Comparison of ENCODE assay signal across 8 mouse cellular contexts in genomic region chr1:130716513-130717290, GRCm38 (mm10). TPM values are rescaled to one million over a fixed set of nuclear protein-coding genes. Genes with fewer than 3 reads are reported as not detected.
DNase-seq lines count a peak whose midpoint lies in the region; ATAC-seq and TF ChIP-seq lines count a peak whose summit lies in the region.

No protein-coding gene starts in this region.

- peak overlapping the region; percentile 95 for H3K4me3 ChIP-seq in E14TG2a.4 (replicated peaks; ENCODE audit: low read length)
- H3K4me3 ChIP-seq in lung, postnatal 0 days (ENCODE audit: low read depth, low read length): peak overlapping the region; percentile 90

- H3K9ac ChIP-seq in lung, postnatal 0 days (replicated peaks; ENCODE audit: low read depth): peak overlapping the region; percentile 93

- no peak for TF ChIP-seq CTCF in E14TG2a.4 (conservative IDR thresholded peaks at IDR 0.05; ENCODE audit: low read length)
- no peak for TF ChIP-seq CTCF in lung, postnatal 0 days (IDR thresholded peaks at IDR 0.05)

- no peaks in the 10 kb centered on the region for H3K9me3 ChIP-seq in E14TG2a.4 (ENCODE audit: low read length)
- no peaks in the 10 kb centered on the region for H3K9me3 ChIP-seq in lung, postnatal 0 days (ENCODE audit: low read length)

- H3K27me3 ChIP-seq in E14TG2a.4 (ENCODE audit: insufficient read depth, low read length): peaks cover 22% of the 10 kb centered on the region
- no peaks in the 10 kb centered on the region for H3K27me3 ChIP-seq in lung, postnatal 0 days (replicated peaks; ENCODE audit: insufficient read depth, low read length)

- DNase-seq in adrenal gland, adult 2 months: peak; percentile 85
- DNase-seq in adrenal gland, adult (ENCODE audit: inconsistent age in 2 of 2, low spot score in 1 of 2): no peak
- DNase-seq in embryo, embryonic 10 days (ENCODE audit: low spot score): peak; percentile 57
- DNase-seq in layer of hippocampus, adult 9-10 months (ENCODE audit: low spot score): peak; percentile 62
- DNase-seq in lung, postnatal 0 days (ENCODE audit: low spot score): peak; percentile 64
- DNase-seq in right cerebral cortex, postnatal 25 days: peak; percentile 42

- WGBS in lung, postnatal 0 days: under 1% methylated on average over 42 of the region's 42 CpGs

- peak; percentile 10 for ATAC-seq in granulocyte monocyte progenitor cell, adult 5-6 weeks (replicated peaks; ENCODE audit: poor library complexity, severe bottlenecking)
- peak; percentile 8 for ATAC-seq in lung, postnatal 0 days

- H3K36me3 ChIP-seq in E14TG2a.4 (ENCODE audit: insufficient read depth, low read length): peaks cover 16% of the 10 kb centered on the region
- no peaks in the 10 kb centered on the region for H3K36me3 ChIP-seq in lung, postnatal 0 days (ENCODE audit: insufficient read depth, low read length)

- no peak for TF ChIP-seq EP300 in lung, postnatal 0 days (IDR thresholded peaks at IDR 0.05)

- H3K27ac ChIP-seq in lung, postnatal 0 days (ENCODE audit: low read length): peak overlapping the region; percentile 91

- peak overlapping the region; percentile 76 for H3K4me2 ChIP-seq in lung, postnatal 0 days (replicated peaks; ENCODE audit: low read depth, low read length)

- H3K4me1 ChIP-seq in E14TG2a.4 (replicated peaks; ENCODE audit: low read depth, low read length): peaks cover 25% of the 10 kb centered on the region
- H3K4me1 ChIP-seq in lung, postnatal 0 days (ENCODE audit: insufficient read depth, low read depth, low read length): peaks cover 7% of the 10 kb centered on the region; the same call in 1 of the 2 replicates

RNA-seq across cellular contexts. Expression of gene Yod1, which starts 0.4 kb away (rescaled TPM):
- 10 to 100 TPM in 1 of 2 experiments, 1 to 10 TPM in 1; 9.5 to 10.6 TPM for total RNA-seq in adrenal gland, adult 2 months (2021)
- 1.9 and 2.1 TPM in 2 replicates for polyA plus RNA-seq in adrenal gland, adult 2 months (2012; rRNA removed)
- total RNA-seq in granulocyte monocyte progenitor cell, adult 5-6 weeks (2014; fragmentation: Nextera tagmentation): 6.4 and 8.0 TPM in 2 replicates
- total RNA-seq in granulocyte monocyte progenitor cell, adult 5-6 weeks (2017): 6.7 and 7.8 TPM in 2 replicates
- 15.0 and 17.1 TPM in 2 replicates for polyA plus RNA-seq in lung, postnatal 0 days (2015; fragmentation: Nextera tagmentation; extraction: Ambion mirVana)

RNA-seq across cellular contexts. Expression of gene Gm29427, which starts 1.1 kb away (rescaled TPM):
- not detected for total RNA-seq in adrenal gland, adult 2 months (2021)
- polyA plus RNA-seq in adrenal gland, adult 2 months (2012; rRNA removed): not detected in 2 replicates
- total RNA-seq in granulocyte monocyte progenitor cell, adult 5-6 weeks (2014; fragmentation: Nextera tagmentation): not detected in 2 replicates
- total RNA-seq in granulocyte monocyte progenitor cell, adult 5-6 weeks (2017): not detected in 2 replicates
- not detected in 2 replicates for polyA plus RNA-seq in lung, postnatal 0 days (2015; fragmentation: Nextera tagmentation; extraction: Ambion mirVana)

RNA-seq across cellular contexts. Expression of gene Pfkfb2, which starts 12.4 kb away (rescaled TPM):
- 10 to 100 TPM; 26.1 to 35.5 TPM for total RNA-seq in adrenal gland, adult 2 months (2021)
- 5.8 and 5.9 TPM in 2 replicates for polyA plus RNA-seq in adrenal gland, adult 2 months (2012; rRNA removed)
- 6.6 and 9.1 TPM in 2 replicates for total RNA-seq in granulocyte monocyte progenitor cell, adult 5-6 weeks (2014; fragmentation: Nextera tagmentation)
- total RNA-seq in granulocyte monocyte progenitor cell, adult 5-6 weeks (2017): 13.9 and 15.7 TPM in 2 replicates
- 12.8 and 13.5 TPM in 2 replicates for polyA plus RNA-seq in lung, postnatal 0 days (2015; fragmentation: Nextera tagmentation; extraction: Ambion mirVana)

RNA-seq across cellular contexts. Expression of gene AA986860, which starts 15.1 kb away (rescaled TPM):
- 1 to 10 TPM; 3.1 to 6.8 TPM for total RNA-seq in adrenal gland, adult 2 months (2021)
- polyA plus RNA-seq in adrenal gland, adult 2 months (2012; rRNA removed): 1.8 and 3.7 TPM in 2 replicates
- 0.09 and 0.88 TPM in 2 replicates for total RNA-seq in granulocyte monocyte progenitor cell, adult 5-6 weeks (2014; fragmentation: Nextera tagmentation)
- not detected in 2 replicates for total RNA-seq in granulocyte monocyte progenitor cell, adult 5-6 weeks (2017)
- 53.1 and 60.9 TPM in 2 replicates for polyA plus RNA-seq in lung, postnatal 0 days (2015; fragmentation: Nextera tagmentation; extraction: Ambion mirVana)

RNA-seq across cellular contexts. Expression of gene C4bp, which starts 55.3 kb away (rescaled TPM):
- total RNA-seq in adrenal gland, adult 2 months (2021): under 1 TPM in 1 of 2 experiments, not detected in 1; 0.69 TPM
- 0.03 TPM in 1 of 2 replicates, not detected in the other for polyA plus RNA-seq in adrenal gland, adult 2 months (2012; rRNA removed)
- total RNA-seq in granulocyte monocyte progenitor cell, adult 5-6 weeks (2014; fragmentation: Nextera tagmentation): not detected in 2 replicates
- not detected in 2 replicates for total RNA-seq in granulocyte monocyte progenitor cell, adult 5-6 weeks (2017)
- polyA plus RNA-seq in lung, postnatal 0 days (2015; fragmentation: Nextera tagmentation; extraction: Ambion mirVana): 0.06 and 0.08 TPM in 2 replicates

Comparison
In these comparisons a context has a peak if more than half of its experiments do, and no peak if none do; other contexts are left out.
1. DNase-seq: peak in adrenal gland, adult 2 months (single experiment), embryo, embryonic 10 days (single experiment), layer of hippocampus, adult 9-10 months (single experiment), lung, postnatal 0 days (single experiment) and right cerebral cortex, postnatal 25 days (single experiment); none in adrenal gland, adult (0 of 2).